Mouse (Mus musculus) central nervous system, embryonic 11.5 days (tissue): Measurements from ENCODE around the gene Grin2b. TPM values are rescaled to one million over a fixed set of nuclear protein-coding genes. Genes with fewer than 3 reads are reported as not detected.

Source experiments
- polyA plus RNA-seq: library from polyadenylated mRNA; depleted of rRNA; stranded (reverse); fragments of >200 nt; gene quantifications from 2 replicates; pipeline ENCODE4 v1.2.3, GENCODE M21; 2012; rRNA removed

Gene Grin2b
- 0.30 and 0.61 TPM in 2 replicates for polyA plus RNA-seq

GRCm38 (mm10) chr6:136173191-136173896 is at the start of gene Grin2b:
Gene Grin2b (minus strand): TSS chr6:136173511.

Other genes starting within 250 kb of the Grin2b start
- not detected in 2 replicates for gene Gm8994, start 154.0 kb upstream of the Grin2b start, polyA plus RNA-seq
- 0.11 TPM in 1 of 2 replicates, not detected in the other for gene E330021D16Rik, start 242.1 kb upstream of the Grin2b start, polyA plus RNA-seq